Mouse (Mus musculus) intestine, embryonic 14.5 days (tissue): ENCODE data around the gene Clec4b2. TPM values are rescaled to one million over a fixed set of nuclear protein-coding genes. Genes with fewer than 3 reads are reported as not detected.
"Not testable (repeated sequence)": the region's sequence is repeated elsewhere in the genome, so short reads cannot be mapped to it uniquely, and the experiment has no call there.

Experiments
- ATAC-seq: fragments of 200-750 bp; cut with Nextera tagmentation; replicated peaks from 2 replicates; pipeline ENCODE4 v1.8.0; 2017; ENCODE audit warnings: low read depth, moderate number of reproducible peaks, moderate TSS enrichment, moderate library complexity; ENCODE audit not compliant: low FRiP score, low TSS enrichment
- DNase-seq: peaks from one replicate; pipeline ENCODE4 v3.0.0-alpha.2; 2018; ENCODE audit warnings: low spot score
- H3K27ac ChIP-seq: fragments of 300-500 bp; sonication (generic); 2 replicates; pipeline ENCODE4 v1.5.1; 2014; ENCODE audit warnings: low read depth, mild to moderate bottlenecking, control low read depth
- H3K27me3 ChIP-seq: fragments of 300-500 bp; sonication (generic); replicated peaks from 2 replicates; pipeline ENCODE4 v1.6.1; 2014; ENCODE audit warnings: low read length, control low read depth; ENCODE audit not compliant: control insufficient read depth, insufficient read depth
- H3K36me3 ChIP-seq: fragments of 300-500 bp; sonication (generic); 2 replicates; pipeline ENCODE4 v1.6.1; 2014; ENCODE audit warnings: low read length, control low read depth; ENCODE audit not compliant: control insufficient read depth, insufficient read depth
- H3K4me1 ChIP-seq: fragments of 300-500 bp; sonication (generic); replicated peaks from 2 replicates; pipeline ENCODE4 v1.6.1; 2014; ENCODE audit warnings: low read length, control low read depth, mixed read lengths; ENCODE audit not compliant: control insufficient read depth, insufficient read depth
- H3K4me2 ChIP-seq: fragments of 300-500 bp; sonication (generic); 2 replicates; pipeline ENCODE4 v1.6.1; 2014; ENCODE audit warnings: low read length
- H3K4me3 ChIP-seq: fragments of 300-500 bp; sonication (generic); 2 replicates; pipeline ENCODE4 v1.5.1; 2014; ENCODE audit warnings: low read depth, low read length, control low read depth, mixed read lengths
- H3K9ac ChIP-seq: fragments of 300-500 bp; sonication (generic); 2 replicates; pipeline ENCODE4 v1.6.1; 2014; ENCODE audit warnings: mild to moderate bottlenecking, low read length
- H3K9me3 ChIP-seq: fragments of 300-500 bp; sonication (generic); 2 replicates; pipeline ENCODE4 v1.6.1; 2016; ENCODE audit warnings: low read length, control low read depth; ENCODE audit not compliant: control insufficient read depth
- WGBS: fragments of 180-500 bp; shearing (Covaris S2); extraction: QIAGEN DNeasy Blood & Tissue Kit; methylation state at CpG from one replicate; pipeline ENCODE4 v1.1.7; 2014; 5-methylcytosine and 5-hydroxymethylcytosine counted together
- polyA plus RNA-seq: library from polyadenylated mRNA; unstranded; fragments of >200 nt; fragmentation: Nextera tagmentation; extraction: Ambion mirVana; gene quantifications from 2 replicates; pipeline ENCODE4 v1.2.1, GENCODE M21; 2014

Gene Clec4b2
- polyA plus RNA-seq, 1 experiment from 2014 or later, result not detected

- WGBS, result 85% methylated on average over 1 of the region's 1 CpGs
- ATAC-seq (no peak), DNase-seq (no peak)
- Histone ChIP-seq H3K27me3 (no peaks in the 10 kb centered on the region), H3K4me2 (no peak overlapping the region), H3K9ac (no peak overlapping the region), H3K4me1 (no peaks in the 10 kb centered on the region), H3K27ac (no peak overlapping the region), H3K9me3 (no peaks in the 10 kb centered on the region), H3K4me3 (no peak overlapping the region), H3K36me3 (no peaks in the 10 kb centered on the region)
Measured at GRCm38 (mm10) chr6:123207187-123208076, 34.7 kb downstream of the Clec4b2 start.

- H3K4me1 ChIP-seq, DNase-seq, H3K9me3 ChIP-seq, H3K27ac ChIP-seq, H3K4me2 ChIP-seq, H3K27me3 ChIP-seq, ATAC-seq, H3K4me3 ChIP-seq, H3K36me3 ChIP-seq, H3K9ac ChIP-seq: not testable (repeated sequence)
Measured at GRCm38 (mm10) chr6:123208077-123208439, 35.4 kb downstream of the Clec4b2 start.

DNA sequence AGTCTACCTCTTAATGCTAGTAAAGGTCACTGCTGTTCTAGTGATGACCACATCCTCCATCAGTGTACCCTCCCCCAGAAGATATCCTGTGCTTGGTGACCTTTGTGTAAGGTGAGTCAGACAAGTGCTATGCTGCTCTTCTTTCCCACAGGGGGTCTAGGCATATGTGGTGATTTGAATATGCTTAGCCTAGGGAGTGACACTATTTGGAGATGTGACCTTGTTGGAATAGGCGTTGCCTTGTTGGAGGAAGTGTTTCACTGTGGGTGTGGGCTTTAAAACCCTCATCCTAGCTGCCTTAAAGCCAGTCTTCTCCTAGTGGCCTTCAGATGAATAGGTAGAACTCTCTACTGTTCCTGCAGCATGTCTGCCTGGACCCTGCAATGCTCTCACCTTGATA, 39.0 kb downstream of the Clec4b2 start:
- DNase-seq (no peak), ATAC-seq (no peak)
- Histone ChIP-seq H3K4me1 (no peaks in the 10 kb centered on the region), H3K36me3 (no peaks in the 10 kb centered on the region), H3K27ac (no peak overlapping the region), H3K9me3 (no peaks in the 10 kb centered on the region), H3K4me2 (no peak overlapping the region), H3K9ac (no peak overlapping the region), H3K27me3 (no peaks in the 10 kb centered on the region), H3K4me3 (no peak overlapping the region)
- WGBS, result 73% methylated on average over 1 of the region's 1 CpGs

DNA sequence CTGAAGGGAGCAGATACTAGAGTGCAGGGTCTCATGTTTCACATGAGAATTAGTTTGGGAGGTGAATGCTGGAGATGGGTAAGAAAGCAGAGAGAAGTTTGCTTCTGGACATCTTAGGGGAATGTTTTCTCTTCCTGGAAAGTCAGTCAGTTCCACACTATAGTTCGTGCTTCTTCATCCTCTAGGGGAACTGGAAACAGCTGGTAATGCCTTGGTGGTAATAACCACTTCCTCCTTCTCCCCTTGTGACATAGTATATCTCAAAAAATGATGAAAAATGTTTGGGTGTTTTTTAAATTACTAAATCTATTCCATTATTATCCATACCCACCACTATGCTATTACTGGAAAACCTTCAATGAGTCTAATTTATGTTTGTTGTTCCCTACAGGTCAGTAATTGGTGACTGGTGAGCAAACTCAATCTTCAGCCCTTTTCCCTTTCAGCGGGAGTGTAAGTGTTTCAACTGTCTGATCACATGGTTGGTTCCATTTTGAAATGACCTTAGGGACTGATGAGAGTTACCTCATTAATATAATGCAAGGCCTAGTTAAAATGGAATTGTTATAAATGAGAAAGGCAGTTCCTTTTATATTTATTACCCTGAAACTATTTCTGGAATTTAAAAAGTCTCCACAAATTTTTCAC, 55.0 kb downstream of the Clec4b2 start:
- no peak for ATAC-seq
- 40% methylated on average over 2 of the region's 2 CpGs for WGBS
- no peaks in the 10 kb centered on the region for H3K9me3 ChIP-seq

DNA sequence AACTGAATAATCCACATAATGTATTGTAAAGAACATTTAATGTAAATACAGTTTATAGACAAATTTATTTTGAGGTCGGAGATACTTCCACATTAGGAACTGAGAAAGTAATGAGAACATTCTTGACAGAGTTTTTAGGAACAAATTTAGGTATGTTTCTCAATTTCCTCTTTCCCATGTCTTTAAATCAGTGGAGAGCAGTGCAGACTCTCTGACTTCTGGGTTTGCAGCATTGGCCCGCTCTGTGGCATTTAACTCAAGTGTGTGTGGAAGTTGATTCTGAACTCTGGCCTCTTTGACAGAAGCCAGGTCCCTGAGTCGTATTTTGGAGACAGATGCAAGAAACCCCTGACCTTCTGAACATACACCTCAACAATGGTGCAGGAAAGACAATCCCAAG, 57.0 kb downstream of the Clec4b2 start, which contains the start of gene Clec4n:
TSS of gene Clec4n (plus strand) at position 200 of the 400 bp plus-strand sequence.
- Histone ChIP-seq H3K9ac (no peak within 1 kb of the TSS), H3K36me3 (no peaks in the 10 kb centered on the region), H3K9me3 (no peaks in the 10 kb centered on the region), H3K4me3 (no peak within 1 kb of the TSS), H3K27ac (no peak within 1 kb of the TSS), H3K4me1 (no peaks in the 10 kb centered on the region), H3K4me2 (no peak within 1 kb of the TSS), H3K27me3 (no peaks in the 10 kb centered on the region)
- DNase-seq, result no peak
- 42% methylated on average over 3 of the region's 3 CpGs for WGBS
- ATAC-seq, result no peak

More for the DNA sequence above, 55.0 kb downstream of the Clec4b2 start:
- Histone ChIP-seq H3K4me1 (no peaks in the 10 kb centered on the region), H3K27me3 (no peaks in the 10 kb centered on the region), H3K36me3 (no peaks in the 10 kb centered on the region), H3K9ac (no peak overlapping the region), H3K4me2 (no peak overlapping the region), H3K4me3 (no peak overlapping the region), H3K27ac (no peak overlapping the region)
- no peak for DNase-seq

DNA sequence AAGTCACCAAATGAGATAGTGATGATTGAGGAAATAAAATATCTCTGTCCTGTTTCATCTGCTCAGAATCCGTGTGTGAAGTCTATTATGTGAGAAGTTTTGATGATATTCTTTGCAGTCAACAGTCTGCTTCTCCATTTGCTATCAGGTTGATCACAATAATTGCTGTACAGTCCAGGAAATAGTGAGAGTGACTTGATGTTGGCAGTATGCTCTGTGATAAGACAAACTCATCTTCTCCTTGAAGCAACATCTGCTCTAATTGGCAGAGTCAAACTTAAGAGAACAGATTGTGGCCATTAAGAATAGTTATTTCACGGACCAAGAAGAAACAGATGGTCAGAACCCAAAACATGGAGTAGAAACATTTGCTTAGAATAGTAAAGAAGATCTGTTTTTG, 58.5 kb downstream of the Clec4b2 start:
- H3K4me1 ChIP-seq, result no peaks in the 10 kb centered on the region
- WGBS, result 68% methylated on average over 2 of the region's 2 CpGs

DNA sequence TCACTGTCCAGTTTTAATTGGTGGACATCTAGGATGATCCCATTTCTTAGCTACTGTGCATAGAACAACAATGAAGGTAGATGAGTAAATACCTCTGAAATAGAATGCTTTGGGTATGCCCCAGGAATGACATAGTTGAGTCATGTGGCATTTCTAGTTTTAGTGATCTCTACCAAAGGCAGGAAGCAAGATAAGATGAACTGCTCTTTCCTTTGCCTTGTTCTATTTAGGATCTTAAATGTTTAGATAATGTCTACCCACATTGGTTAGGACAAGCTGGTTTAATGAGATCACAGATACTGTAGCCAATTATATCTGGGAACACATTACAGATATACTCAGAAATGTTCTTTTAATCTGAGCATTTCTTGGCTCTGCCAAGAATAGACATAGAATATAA, 64.9 kb downstream of the Clec4b2 start:
- Histone ChIP-seq H3K27me3 (no peaks in the 10 kb centered on the region), H3K4me1 (no peaks in the 10 kb centered on the region), H3K9ac (no peak overlapping the region), H3K4me3 (no peak overlapping the region), H3K4me2 (no peak overlapping the region), H3K27ac (no peak overlapping the region), H3K36me3 (no peaks in the 10 kb centered on the region), H3K9me3 (no peaks in the 10 kb centered on the region)
- DNase-seq (no peak), ATAC-seq (no peak)

More for the DNA sequence above, 58.5 kb downstream of the Clec4b2 start:
- Histone ChIP-seq H3K27me3 (no peaks in the 10 kb centered on the region), H3K4me3 (no peak overlapping the region), H3K9ac (no peak overlapping the region), H3K9me3 (no peaks in the 10 kb centered on the region), H3K4me2 (no peak overlapping the region), H3K27ac (no peak overlapping the region), H3K36me3 (no peaks in the 10 kb centered on the region)
- DNase-seq (no peak), ATAC-seq (no peak)

DNA sequence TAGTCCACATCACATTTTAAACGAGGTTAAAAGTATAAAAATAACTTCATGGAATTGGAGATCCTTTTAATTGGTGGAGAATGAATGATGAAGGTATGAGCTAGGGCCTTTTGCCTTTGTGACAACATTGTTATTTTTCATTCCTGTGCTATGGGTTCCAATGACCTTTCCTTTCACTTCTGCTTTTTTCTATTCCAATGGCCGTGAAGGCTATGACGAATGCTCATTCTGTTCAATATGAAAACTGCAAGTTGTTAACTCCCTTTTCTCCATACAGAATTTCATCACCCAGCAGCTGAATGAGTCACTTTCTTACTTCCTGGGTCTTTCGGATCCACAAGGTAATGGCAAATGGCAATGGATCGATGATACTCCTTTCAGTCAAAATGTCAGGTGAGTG, 71.5 kb downstream of the Clec4b2 start:
- H3K9ac ChIP-seq, result no peak overlapping the region
- H3K4me3 ChIP-seq, result no peak overlapping the region
- H3K27me3 ChIP-seq, result no peaks in the 10 kb centered on the region
- no peak overlapping the region for H3K27ac ChIP-seq
- H3K9me3 ChIP-seq, result no peaks in the 10 kb centered on the region
- no peak for DNase-seq
- H3K4me1 ChIP-seq, result no peaks in the 10 kb centered on the region
- no peaks in the 10 kb centered on the region for H3K36me3 ChIP-seq
- 86% methylated on average over 5 of the region's 5 CpGs for WGBS
- no peak for ATAC-seq
- H3K4me2 ChIP-seq, result no peak overlapping the region

DNA sequence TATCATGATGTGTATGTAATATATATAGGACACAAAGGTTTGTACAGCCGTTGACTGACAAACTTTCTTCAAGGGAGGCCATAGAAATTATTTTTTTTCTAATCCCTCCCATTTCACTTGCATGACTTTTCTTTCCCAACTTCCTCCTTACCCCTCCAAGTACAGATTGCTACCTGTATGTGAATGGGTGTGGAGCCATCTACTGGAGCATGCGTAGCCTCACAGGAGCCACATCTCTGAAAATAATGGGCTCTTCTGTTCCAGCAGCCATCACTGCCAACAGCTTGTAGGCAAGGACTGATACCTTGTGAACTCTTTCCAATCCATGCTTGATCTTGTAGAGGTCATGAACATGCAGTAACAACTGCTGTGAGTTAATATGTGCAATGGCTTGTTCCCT, 76.2 kb downstream of the Clec4b2 start:
- 72% methylated on average over 2 of the region's 2 CpGs for WGBS
- H3K36me3 ChIP-seq, H3K9me3 ChIP-seq, H3K4me2 ChIP-seq, H3K9ac ChIP-seq, DNase-seq, ATAC-seq, H3K27ac ChIP-seq, H3K4me1 ChIP-seq, H3K27me3 ChIP-seq, H3K4me3 ChIP-seq: not testable (repeated sequence)
